Mouse (Mus musculus): ENCODE measurements at regions not wholly inside any gene's neighbourhood (a gene's known extent, or its start where the extent isn't known, plus 50 kb on each side); places are given as distances from the start of the nearest gene placed in this dataset.
"Not testable (repeated sequence)": the region's sequence is repeated elsewhere in the genome, so short reads cannot be mapped to it uniquely, and the experiment has no call there.

DNA sequence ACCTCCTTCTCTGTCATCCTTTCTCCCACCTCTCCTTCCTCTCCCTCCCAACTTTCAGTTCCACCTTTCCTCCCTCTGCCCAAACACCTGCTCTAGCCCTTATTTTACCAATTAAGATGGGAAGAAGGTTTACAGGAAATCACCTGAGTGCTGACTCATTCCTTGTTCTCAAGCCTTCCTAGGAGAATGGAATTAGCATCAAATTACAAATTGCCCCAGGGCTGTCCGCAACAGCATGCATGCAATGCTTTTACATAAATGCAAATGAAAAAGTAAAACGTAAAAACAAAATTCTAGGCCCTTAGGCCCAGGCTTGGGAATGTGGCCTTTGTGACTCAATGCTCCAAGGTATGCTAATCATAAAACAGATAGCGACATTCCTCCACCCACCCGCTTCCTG, 175.2 kb downstream of the Diras2 start:
- 75% methylated on average over 3 of the region's 4 CpGs for WGBS

DNA sequence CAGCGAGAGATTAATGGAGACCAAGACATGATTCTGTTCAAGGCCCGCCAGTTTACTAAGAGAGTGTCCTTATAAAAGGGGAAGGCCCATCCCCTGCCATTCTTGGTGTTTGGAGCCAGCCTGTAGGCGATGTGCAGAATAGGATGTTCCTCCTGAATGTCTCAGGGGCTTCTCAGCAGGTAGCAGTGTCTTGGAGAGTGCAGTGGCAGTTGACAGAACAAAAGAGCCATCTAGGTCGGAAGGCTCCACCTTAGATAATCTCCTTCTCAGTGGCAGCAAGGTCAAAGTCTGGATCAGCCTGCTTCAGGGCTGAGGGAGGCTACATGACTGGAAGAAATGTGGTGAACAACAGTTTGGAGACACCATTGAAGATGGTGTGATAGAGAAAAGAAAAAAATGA, 171.7 kb downstream of the Diras2 start:
- not testable (repeated sequence) for H3K4me3 ChIP-seq (ENCODE audit: low read length); H3K9me3 ChIP-seq (ENCODE audit: control insufficient read depth, low read length); ATAC-seq; H3K27ac ChIP-seq (ENCODE audit: low read depth, low read length); H3K9ac ChIP-seq (ENCODE audit: low read depth, low read length); H3K4me2 ChIP-seq (ENCODE audit: low read length); H3K4me1 ChIP-seq (ENCODE audit: control insufficient read depth, insufficient read depth, low read depth, low read length); H3K36me3 ChIP-seq (ENCODE audit: control insufficient read depth, insufficient read depth, low read length); H3K27me3 ChIP-seq (replicated peaks; ENCODE audit: control insufficient read depth, insufficient read depth, low read length)
- WGBS = 78% methylated on average over 4 of the region's 4 CpGs

More for the DNA sequence above, 175.2 kb downstream of the Diras2 start:
- H3K27me3 ChIP-seq (replicated peaks; ENCODE audit: control insufficient read depth, insufficient read depth, low read length); H3K4me3 ChIP-seq (ENCODE audit: low read length); H3K27ac ChIP-seq (ENCODE audit: low read depth, low read length); H3K9ac ChIP-seq (ENCODE audit: low read depth, low read length); H3K4me1 ChIP-seq (ENCODE audit: control insufficient read depth, insufficient read depth, low read depth, low read length); H3K4me2 ChIP-seq (ENCODE audit: low read length); H3K36me3 ChIP-seq (ENCODE audit: control insufficient read depth, insufficient read depth, low read length); ATAC-seq; H3K9me3 ChIP-seq (ENCODE audit: control insufficient read depth, low read length): not testable (repeated sequence)

DNA sequence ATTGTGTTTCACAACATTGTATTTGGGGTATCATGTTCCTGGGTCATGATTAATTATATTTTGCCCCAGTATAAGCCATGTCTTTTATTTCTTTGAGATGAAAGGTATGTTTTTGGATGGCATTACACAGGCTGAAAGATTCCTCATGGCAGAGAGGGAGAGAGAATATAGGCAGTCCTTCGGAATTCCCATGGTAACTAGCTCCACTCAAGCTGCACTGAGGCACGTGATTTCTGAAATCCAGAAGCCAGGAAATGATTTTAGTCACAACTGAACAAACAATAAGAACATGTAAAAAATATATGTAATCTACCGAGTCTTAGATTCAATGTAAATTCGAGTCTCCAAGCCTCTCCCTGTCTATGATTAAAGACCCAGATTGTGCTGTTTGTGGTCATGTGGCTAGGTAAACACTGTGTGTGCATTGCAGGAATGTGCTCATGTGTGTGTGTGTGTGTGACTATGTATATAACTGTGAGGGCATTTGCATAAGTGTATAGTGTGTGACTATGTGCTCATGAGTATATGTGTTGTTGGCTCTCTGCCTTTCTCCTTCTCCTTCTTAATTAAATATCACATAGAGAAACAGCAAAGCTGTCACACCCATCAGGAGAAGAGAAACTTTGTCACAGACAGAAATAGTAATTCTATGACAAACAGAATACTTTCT, 169.8 kb downstream of the Diras2 start:
- Histone ChIP-seq H3K4me2 (ENCODE audit: low read length) (no peak overlapping the region), H3K4me3 (ENCODE audit: low read length) (no peak overlapping the region), H3K27me3 (replicated peaks; ENCODE audit: control insufficient read depth, insufficient read depth, low read length) (no peaks in the 10 kb centered on the region), H3K36me3 (ENCODE audit: control insufficient read depth, insufficient read depth, low read length) (no peaks in the 10 kb centered on the region), H3K4me1 (ENCODE audit: control insufficient read depth, insufficient read depth, low read depth, low read length) (no peaks in the 10 kb centered on the region), H3K9me3 (ENCODE audit: control insufficient read depth, low read length) (peaks cover 6% of the 10 kb centered on the region), H3K9ac (ENCODE audit: low read depth, low read length) (no peak overlapping the region), H3K27ac (ENCODE audit: low read depth, low read length) (no peak overlapping the region)
- 72% methylated on average over 4 of the region's 4 CpGs for WGBS
- ATAC-seq = no peak

DNA sequence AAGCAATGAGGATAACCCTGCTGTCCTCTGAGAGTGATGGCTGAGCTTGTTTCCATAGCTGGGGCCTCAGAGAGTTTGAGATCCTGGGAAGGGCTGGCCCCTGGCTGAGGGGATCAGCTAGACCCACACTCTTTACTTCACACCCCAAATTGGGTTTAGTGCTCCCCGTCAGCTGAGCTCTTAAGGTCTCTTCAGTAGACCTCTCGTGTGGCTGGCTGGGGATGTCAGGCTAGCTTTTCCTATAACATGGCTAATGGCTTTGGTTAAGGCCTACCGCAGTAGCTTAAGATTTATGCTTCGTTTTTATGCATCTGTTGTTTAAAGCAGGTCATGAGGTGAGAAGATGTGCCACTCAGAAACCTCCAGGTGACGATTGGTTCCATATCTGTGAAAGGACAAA, 168.8 kb downstream of the Diras2 start:
- Histone ChIP-seq H3K9ac (ENCODE audit: low read depth, low read length) (no peak overlapping the region), H3K4me3 (ENCODE audit: low read length) (no peak overlapping the region)
- 91% methylated on average over 5 of the region's 5 CpGs for WGBS

DNA sequence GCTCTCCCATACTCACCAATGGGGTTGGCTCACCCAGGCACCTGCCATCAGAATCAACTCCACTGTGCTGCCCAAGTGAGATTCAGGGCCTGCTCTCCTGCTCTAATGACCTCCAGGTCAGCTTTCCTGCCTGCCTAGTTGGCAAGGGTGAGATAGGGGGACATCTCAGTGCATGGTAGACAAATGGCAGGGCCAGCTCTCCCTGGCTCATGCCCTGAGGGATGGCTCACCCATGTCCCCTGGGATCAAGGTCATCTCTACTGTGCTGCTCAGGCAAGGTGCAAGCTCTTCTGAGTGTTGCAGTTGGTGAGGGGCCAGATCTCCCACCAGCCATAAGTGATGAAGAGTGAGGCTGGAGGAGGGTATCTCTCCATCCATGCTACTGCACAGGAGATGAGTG, 161.2 kb downstream of the Diras2 start:
- Histone ChIP-seq H3K27me3 (replicated peaks; ENCODE audit: control insufficient read depth, insufficient read depth, low read length) (no peaks in the 10 kb centered on the region), H3K4me2 (ENCODE audit: low read length) (no peak overlapping the region), H3K4me1 (ENCODE audit: control insufficient read depth, insufficient read depth, low read depth, low read length) (no peaks in the 10 kb centered on the region), H3K4me3 (ENCODE audit: low read length) (no peak overlapping the region), H3K9me3 (ENCODE audit: control insufficient read depth, low read length) (no peaks in the 10 kb centered on the region), H3K9ac (ENCODE audit: low read depth, low read length) (no peak overlapping the region), H3K27ac (ENCODE audit: low read depth, low read length) (no peak overlapping the region), H3K36me3 (ENCODE audit: control insufficient read depth, insufficient read depth, low read length) (no peaks in the 10 kb centered on the region)
- ATAC-seq = no peak

More for the DNA sequence above, 168.8 kb downstream of the Diras2 start:
- no peaks in the 10 kb centered on the region for H3K36me3 ChIP-seq (ENCODE audit: control insufficient read depth, insufficient read depth, low read length)
- no peak overlapping the region for H3K27ac ChIP-seq (ENCODE audit: low read depth, low read length)
- no peaks in the 10 kb centered on the region; the same call in 1 of the 2 replicates for H3K9me3 ChIP-seq (ENCODE audit: control insufficient read depth, low read length)
- H3K27me3 ChIP-seq (replicated peaks; ENCODE audit: control insufficient read depth, insufficient read depth, low read length) = no peaks in the 10 kb centered on the region
- no peak for ATAC-seq
- no peak overlapping the region for H3K4me2 ChIP-seq (ENCODE audit: low read length)
- no peaks in the 10 kb centered on the region for H3K4me1 ChIP-seq (ENCODE audit: control insufficient read depth, insufficient read depth, low read depth, low read length)

DNA sequence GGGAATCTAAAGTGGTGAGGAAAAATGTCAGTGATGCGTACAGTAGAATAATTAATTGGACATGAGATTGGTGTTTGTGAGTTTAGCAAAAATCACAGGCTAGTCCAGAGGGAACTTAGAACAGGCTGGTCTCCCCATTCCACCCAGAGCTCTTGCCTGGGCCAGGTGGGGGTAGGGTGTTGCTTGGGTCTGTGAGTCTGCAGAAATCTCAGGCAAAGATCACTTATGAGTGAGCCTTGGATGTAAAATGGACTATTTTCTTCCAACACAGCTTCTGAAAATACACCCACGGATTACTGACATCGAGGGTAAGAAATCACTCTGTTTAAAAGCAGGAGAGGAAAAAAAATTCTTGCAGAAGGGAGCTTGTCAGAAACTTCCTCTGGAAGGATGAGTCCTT, 159.1 kb downstream of the Diras2 start:
- Histone ChIP-seq H3K9ac (ENCODE audit: low read depth, low read length) (no peak overlapping the region), H3K4me2 (ENCODE audit: low read length) (no peak overlapping the region), H3K4me3 (ENCODE audit: low read length) (no peak overlapping the region), H3K27ac (ENCODE audit: low read depth, low read length) (no peak overlapping the region), H3K4me1 (ENCODE audit: control insufficient read depth, insufficient read depth, low read depth, low read length) (no peaks in the 10 kb centered on the region), H3K27me3 (replicated peaks; ENCODE audit: control insufficient read depth, insufficient read depth, low read length) (no peaks in the 10 kb centered on the region), H3K36me3 (ENCODE audit: control insufficient read depth, insufficient read depth, low read length) (no peaks in the 10 kb centered on the region), H3K9me3 (ENCODE audit: control insufficient read depth, low read length) (no peaks in the 10 kb centered on the region)
- WGBS = 83% methylated on average over 3 of the region's 3 CpGs
- ATAC-seq = no peak

DNA sequence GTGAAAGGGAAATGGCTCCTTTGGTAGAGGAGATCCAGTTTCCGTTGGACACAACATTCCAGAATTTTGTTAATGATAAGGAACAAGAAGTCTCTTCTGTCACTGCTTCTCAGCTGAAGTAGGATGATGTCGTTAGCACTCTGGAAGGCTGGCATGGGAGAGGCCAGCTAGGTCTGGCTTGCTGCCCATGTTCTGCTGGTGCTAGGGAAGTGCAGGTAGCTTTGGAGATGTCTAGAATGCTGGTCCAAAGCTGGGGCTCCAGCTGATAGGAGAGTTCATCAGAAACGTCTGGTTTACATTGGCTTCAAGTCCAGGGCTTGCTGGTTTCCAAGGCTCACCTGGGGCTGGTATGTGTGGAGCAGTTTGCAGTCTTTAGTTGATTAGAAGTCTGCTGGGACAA, 156.3 kb downstream of the Diras2 start:
- Histone ChIP-seq H3K27me3 (replicated peaks; ENCODE audit: control insufficient read depth, insufficient read depth, low read length) (no peaks in the 10 kb centered on the region), H3K27ac (ENCODE audit: low read depth, low read length) (no peak overlapping the region), H3K4me3 (ENCODE audit: low read length) (no peak overlapping the region), H3K4me1 (ENCODE audit: control insufficient read depth, insufficient read depth, low read depth, low read length) (no peaks in the 10 kb centered on the region), H3K9me3 (ENCODE audit: control insufficient read depth, low read length) (peaks cover 8% of the 10 kb centered on the region; the same call in 1 of the 2 replicates), H3K36me3 (ENCODE audit: control insufficient read depth, insufficient read depth, low read length) (no peaks in the 10 kb centered on the region), H3K9ac (ENCODE audit: low read depth, low read length) (no peak overlapping the region), H3K4me2 (ENCODE audit: low read length) (no peak overlapping the region)
- ATAC-seq = no peak
- 79% methylated on average over 3 of the region's 3 CpGs for WGBS

DNA sequence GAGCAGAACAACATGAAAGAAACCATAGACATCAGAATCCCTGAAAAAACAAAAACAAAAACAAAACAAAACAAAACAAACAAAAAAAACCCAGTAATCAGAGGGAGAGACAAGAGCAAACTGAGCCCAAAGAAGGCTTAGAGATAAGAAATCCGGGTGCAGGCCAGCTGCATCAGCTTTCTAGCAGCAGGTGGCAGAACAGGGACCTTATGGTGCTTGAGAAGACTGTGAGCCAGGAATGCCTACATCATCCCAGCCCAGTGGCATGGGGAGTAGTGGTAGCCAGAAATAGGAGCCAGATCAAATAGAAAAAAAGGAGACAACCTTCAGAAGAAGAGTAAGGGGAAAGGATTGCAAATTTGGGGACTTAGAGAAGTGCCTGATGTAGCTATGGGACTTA, 152.8 kb downstream of the Diras2 start:
- Histone ChIP-seq H3K27ac (ENCODE audit: low read depth, low read length) (no peak overlapping the region), H3K4me1 (ENCODE audit: control insufficient read depth, insufficient read depth, low read depth, low read length) (no peaks in the 10 kb centered on the region), H3K36me3 (ENCODE audit: control insufficient read depth, insufficient read depth, low read length) (no peaks in the 10 kb centered on the region), H3K4me2 (ENCODE audit: low read length) (no peak overlapping the region), H3K27me3 (replicated peaks; ENCODE audit: control insufficient read depth, insufficient read depth, low read length) (no peaks in the 10 kb centered on the region), H3K4me3 (ENCODE audit: low read length) (no peak overlapping the region), H3K9ac (ENCODE audit: low read depth, low read length) (no peak overlapping the region), H3K9me3 (ENCODE audit: control insufficient read depth, low read length) (peaks cover 11% of the 10 kb centered on the region; the same call in 1 of the 2 replicates)
- WGBS = 59% methylated on average over 1 of the region's 1 CpGs
- ATAC-seq = no peak

DNA sequence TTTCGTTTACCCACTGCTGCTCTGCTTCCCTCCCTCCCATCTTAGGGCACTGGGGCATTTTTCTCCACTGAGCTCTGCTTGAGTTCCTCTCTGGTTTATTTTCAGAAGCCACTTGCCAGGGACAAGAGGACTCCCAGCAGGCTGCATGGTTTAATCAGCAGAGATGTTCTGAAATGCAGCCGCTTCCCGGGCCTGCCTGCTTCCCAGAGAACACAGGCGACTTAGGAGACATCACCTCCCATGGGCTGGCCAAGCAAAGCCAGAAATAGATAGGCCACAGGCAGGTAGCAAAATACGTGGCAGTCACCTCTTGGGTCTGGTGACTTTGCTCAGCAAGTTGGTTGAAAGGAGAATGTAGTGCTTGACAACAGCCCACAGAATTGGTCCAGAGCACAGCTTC, 141.8 kb downstream of the Diras2 start:
- Histone ChIP-seq H3K4me3 (ENCODE audit: low read length) (no peak overlapping the region), H3K9ac (ENCODE audit: low read depth, low read length) (no peak overlapping the region), H3K27ac (ENCODE audit: low read depth, low read length) (no peak overlapping the region), H3K4me2 (ENCODE audit: low read length) (no peak overlapping the region), H3K9me3 (ENCODE audit: control insufficient read depth, low read length) (no peaks in the 10 kb centered on the region; the same call in 1 of the 2 replicates), H3K27me3 (replicated peaks; ENCODE audit: control insufficient read depth, insufficient read depth, low read length) (no peaks in the 10 kb centered on the region), H3K4me1 (ENCODE audit: control insufficient read depth, insufficient read depth, low read depth, low read length) (no peaks in the 10 kb centered on the region), H3K36me3 (ENCODE audit: control insufficient read depth, insufficient read depth, low read length) (no peaks in the 10 kb centered on the region)
- no peak for ATAC-seq
- 87% methylated on average over 5 of the region's 5 CpGs for WGBS

DNA sequence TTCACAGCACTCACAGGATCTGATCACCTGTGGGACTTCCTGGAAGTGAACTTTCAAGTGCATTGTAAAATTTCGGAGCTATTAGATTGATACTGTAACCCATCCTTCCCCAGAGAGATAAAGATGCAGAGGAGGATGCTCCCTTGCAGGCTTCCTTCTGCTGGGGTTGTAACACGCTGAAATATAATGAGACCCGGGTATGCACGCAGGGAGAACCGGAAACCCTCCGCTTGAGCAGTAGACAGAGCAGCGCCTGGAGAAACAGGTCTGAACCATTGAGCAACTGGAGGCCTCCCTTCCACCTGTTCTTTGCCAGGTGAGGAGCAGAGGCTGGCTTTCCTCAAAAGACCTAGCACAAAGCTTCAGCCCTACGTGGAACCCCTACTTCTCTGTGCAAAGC, 135.3 kb downstream of the Diras2 start:
- ATAC-seq = no peak
- Histone ChIP-seq H3K9me3 (ENCODE audit: control insufficient read depth, low read length) (no peaks in the 10 kb centered on the region), H3K4me1 (ENCODE audit: control insufficient read depth, insufficient read depth, low read depth, low read length) (no peaks in the 10 kb centered on the region), H3K4me3 (ENCODE audit: low read length) (no peak overlapping the region), H3K27me3 (replicated peaks; ENCODE audit: control insufficient read depth, insufficient read depth, low read length) (no peaks in the 10 kb centered on the region), H3K9ac (ENCODE audit: low read depth, low read length) (no peak overlapping the region), H3K36me3 (ENCODE audit: control insufficient read depth, insufficient read depth, low read length) (no peaks in the 10 kb centered on the region), H3K4me2 (ENCODE audit: low read length) (no peak overlapping the region), H3K27ac (ENCODE audit: low read depth, low read length) (no peak overlapping the region)
- WGBS = 88% methylated on average over 8 of the region's 8 CpGs

Measured in hindbrain, embryonic 16.5 days (tissue).